Mouse (Mus musculus) thymus, postnatal 4 days (tissue): ENCODE measurements around the gene Loxl1.

ENCODE experiments used
- DNase-seq: peaks from one replicate; pipeline ENCODE4 v3.0.0; 2021

Gene Loxl1

GRCm38 (mm10) chr9:58311191-58311910, 1.6 kb downstream of the Loxl1 start:
- DNase-seq, result peak; percentile 36

GRCm38 (mm10) chr9:58310043-58310660, 2.8 kb downstream of the Loxl1 start:
- no peak for DNase-seq

GRCm38 (mm10) chr9:58308395-58308794, 4.6 kb downstream of the Loxl1 start:
- DNase-seq, result no peak

GRCm38 (mm10) chr9:58305686-58306085, 7.3 kb downstream of the Loxl1 start:
- DNase-seq, result no peak

GRCm38 (mm10) chr9:58303599-58304271, 9.3 kb downstream of the Loxl1 start:
- DNase-seq, result no peak

DNA sequence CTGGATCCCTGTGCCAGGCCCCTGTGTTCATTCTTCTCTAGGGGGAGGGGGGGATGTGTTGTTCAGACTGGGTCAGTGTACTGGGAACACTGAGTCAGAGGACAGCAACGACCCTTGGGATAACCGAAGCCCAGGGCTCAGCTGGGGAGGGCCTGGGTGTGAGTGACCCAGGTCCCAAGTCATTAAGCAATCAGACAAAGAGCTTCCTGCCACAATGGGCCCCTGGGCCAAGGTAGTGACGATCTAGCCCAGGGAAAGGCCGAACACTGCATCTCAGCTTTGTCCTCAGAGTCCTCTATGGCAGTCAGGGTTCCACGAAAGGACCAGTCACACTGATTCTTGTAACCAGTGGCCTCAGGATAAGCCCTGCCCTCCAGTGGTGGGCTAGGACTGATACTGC, 9.9 kb downstream of the Loxl1 start:
- DNase-seq, result no peak

DNA sequence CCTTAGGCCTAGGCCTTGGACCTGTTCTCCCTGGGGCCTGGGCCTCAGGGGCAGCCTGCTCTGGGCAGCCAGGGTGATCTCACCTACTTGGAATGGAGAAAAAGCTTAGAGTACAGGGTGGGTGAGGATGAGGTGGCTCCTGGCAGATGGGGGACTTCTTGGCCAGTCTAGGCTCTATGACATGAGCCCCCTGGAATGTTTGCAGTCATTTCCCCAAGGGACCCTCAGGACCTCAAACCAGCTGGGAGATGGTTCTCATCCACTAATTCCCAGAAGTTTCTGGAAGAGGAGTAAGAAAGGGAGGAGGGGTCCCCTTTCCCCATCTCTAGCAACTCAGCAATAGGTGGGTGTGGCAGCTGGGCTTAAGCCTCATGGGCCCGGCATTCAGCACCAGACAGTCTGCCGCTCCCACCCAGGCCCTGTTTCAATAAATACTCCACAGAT, 13.6 kb downstream of the Loxl1 start:
- no peak for DNase-seq

- DNase-seq, result no peak
These were observed 15.0 kb downstream of the Loxl1 start for GRCm38 (mm10) chr9:58297961-58298477.

DNA sequence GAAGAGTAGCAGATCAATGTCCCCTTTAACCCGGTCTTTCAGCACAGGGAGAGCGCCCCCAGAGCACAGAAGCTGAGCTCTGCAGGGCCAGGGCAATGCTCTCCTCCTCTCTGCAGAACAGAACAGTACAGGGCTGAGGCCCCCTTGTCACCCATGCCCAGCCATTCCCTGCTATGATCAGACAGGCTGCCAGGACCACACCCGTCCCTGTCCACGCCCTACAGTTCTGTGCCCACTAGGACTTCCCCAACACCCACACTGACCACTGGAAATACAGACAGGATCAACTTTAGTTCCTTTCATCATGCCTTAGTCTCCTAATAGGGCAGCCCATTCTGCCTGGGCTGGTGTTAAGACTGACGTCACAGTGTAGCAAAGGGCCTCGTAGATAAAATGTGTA, 15.9 kb downstream of the Loxl1 start:
- no peak for DNase-seq

GRCm38 (mm10) chr9:58295766-58296361, 17.1 kb downstream of the Loxl1 start:
- DNase-seq, result no peak

DNA sequence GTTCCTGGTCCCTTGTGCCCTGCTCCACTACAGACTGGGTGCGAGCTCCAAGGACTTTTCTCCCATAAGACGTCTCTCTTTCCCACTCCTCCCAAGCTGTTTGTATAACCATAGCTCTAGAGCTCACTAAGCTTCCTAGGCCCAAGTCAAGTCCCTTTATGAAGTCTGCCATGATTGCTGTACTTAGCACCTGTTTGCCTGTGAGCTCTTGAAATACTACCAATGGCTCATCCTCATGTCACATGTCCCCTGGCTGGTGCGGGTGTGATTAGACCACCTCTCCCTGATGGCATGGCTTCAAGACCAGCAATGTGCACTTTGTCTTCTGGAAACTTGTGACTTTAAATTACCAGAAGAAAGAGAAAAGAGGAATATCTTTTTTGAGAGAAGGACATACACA, 17.6 kb downstream of the Loxl1 start:
- DNase-seq, result no peak

- no peak for DNase-seq
These were observed 18.5 kb downstream of the Loxl1 start for GRCm38 (mm10) chr9:58294527-58294926.

DNA sequence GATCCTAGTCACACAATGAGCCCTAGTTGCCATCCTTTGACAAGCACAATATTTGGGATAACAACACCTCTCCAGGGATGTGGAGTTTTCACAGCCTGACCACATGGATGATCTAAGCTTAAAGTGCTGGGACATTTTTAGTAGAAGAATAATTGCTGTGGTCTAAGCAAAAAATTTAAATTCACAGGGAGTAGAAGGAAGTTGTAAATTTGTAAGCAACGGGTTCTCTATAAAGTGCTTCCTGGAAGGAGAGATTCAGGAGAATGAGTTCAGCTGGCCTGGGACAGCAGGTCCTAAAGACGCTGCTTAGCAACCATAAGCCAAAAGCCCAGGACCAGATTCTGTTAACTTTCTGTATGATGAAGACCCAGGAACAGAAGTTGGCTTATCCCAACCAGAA, 23.1 kb downstream of the Loxl1 start:
- DNase-seq, result no peak

- no peak for DNase-seq
These were observed 23.9 kb downstream of the Loxl1 start for GRCm38 (mm10) chr9:58289090-58289489.

- no peak for DNase-seq
These were observed 29.6 kb downstream of the Loxl1 start for GRCm38 (mm10) chr9:58283431-58283830.

- DNase-seq, result peak; percentile 77
These were observed 31.4 kb downstream of the Loxl1 start for GRCm38 (mm10) chr9:58281597-58281996.

- peak; percentile 63 for DNase-seq
These were observed 32.5 kb downstream of the Loxl1 start for GRCm38 (mm10) chr9:58280259-58281109.

DNA sequence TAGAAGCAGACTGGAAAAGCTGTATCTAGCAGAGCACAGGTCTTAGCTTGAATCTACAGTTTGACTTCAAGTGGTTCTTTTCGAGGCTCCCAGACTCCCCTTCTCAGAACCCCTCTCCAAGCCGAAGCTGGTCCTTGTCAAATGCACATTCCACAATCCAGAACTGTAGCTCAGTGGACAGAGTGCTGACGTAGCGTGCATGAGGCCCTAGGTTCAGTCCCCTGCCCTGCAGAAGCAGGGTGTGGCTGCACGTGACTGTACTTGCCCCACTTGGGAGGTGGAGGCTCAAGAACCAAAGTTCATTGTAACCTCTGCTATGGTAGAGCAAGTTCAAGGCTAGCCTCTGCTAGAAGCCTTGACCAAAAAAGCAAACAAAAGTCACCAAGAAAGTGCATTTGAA, 33.2 kb downstream of the Loxl1 start:
- no peak for DNase-seq

DNA sequence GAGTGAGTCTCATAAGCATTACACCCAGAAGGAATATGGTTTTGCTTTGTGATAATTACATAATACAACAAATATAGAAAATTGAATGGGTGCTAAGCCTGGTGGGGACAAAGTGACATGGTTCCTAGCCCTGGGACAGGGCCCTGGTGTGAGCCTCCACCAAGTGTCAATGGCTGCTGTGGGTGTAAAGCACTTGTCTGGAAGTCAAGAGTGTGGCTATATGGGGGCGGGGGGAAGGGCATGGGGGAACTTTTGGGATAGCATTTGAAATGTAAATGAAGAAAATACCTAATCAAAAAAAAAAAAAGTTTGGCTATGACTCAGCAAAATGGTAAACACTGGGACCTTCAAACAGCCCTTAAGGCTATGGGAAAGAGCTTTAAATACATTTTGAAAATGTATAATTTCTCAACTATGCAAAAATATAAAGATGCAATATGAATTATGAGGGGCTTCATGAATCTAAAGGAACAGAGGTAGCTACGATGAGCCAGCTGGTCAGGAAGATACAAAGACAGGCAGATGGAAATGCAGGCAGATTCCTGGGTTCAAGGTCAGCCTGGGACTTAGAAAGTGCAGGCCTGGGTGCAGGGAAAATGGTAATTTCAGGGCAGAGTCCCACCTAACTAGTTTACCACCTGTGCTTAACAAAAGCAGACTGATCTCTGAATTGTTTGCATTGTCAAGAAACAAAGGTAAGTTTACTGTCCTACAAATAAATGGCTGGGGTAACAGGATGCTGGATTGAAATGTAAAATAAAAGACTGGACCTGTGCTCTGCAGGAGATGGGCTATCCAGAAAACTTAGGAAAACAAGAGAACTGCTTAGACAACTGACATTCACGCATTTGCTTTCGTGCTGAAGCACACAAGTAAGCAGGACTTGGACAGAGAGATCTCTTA, 33.9 kb downstream of the Loxl1 start:
- no peak for DNase-seq

DNA sequence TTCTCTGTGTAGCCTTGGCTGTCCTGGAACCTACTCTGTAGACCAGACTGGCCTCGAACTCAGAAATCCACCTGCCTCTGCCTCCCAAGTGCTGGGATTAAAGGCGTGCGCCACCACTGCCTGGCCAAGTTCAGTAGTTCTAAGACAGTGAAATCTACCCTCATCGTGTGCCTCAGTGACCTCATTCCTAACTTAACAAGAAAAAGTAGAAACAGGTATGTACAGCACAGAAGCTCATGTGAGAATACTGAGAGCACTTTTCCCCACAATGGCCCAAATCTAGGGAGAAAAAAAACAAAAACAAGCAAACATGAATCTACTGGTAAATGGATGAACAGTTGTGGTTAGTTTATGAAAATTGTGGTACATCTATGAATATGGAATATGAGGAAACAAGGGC, 34.7 kb downstream of the Loxl1 start:
- no peak for DNase-seq

DNA sequence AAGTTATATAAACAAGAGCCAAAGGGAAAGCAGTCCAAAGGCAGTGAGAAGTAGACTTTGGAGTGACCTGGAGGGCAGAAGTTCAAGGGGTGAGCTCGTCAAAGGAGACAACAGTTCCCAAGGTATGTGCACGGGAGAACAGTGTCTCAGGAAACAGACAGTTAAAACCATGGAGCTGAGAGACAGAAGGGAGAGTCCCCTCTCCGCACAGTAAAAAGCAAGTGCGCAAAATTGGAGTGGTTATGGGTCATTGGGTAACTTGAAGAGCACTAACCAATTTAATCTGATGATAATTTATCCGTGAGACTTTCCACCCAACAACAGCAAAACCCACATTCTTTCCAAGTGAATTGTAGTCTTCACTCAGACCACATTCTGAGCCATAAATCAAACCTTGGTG, 36.6 kb downstream of the Loxl1 start:
- DNase-seq, result no peak
